ENCODE assay signal across 15 mouse cellular contexts in the genomic region with DNA sequence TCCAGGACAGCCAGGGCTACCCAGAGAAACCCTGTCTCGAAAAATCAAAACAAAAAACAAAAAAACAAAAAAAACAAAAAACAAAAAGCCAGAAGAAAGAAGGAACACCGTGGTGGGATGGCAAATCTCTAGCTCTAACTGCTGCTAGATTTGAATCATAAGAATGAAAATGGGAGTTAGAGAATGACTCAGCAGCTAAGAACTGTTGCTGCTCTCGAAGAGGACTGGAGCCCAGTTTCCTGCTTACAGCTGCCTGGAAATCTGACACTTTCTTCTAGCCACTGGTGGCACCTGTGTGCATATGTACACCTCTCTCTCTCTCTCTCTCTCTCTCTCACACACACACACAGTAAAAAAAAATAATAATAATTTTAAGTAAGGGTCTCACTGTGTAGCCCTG. TPM values are rescaled to one million over a fixed set of nuclear protein-coding genes. Genes with fewer than 3 reads are reported as not detected.
A peak's percentile ranks its signal among the peaks of the same experiment; 100 is the strongest.
DNase-seq lines count a peak whose midpoint lies in the region; ATAC-seq and TF ChIP-seq lines count a peak whose summit lies in the region.
"Had no signal": no experiment of that assay in that cellular context is flagged by ENCODE, and none has a peak within 500 bp of the region (broad histone marks: within the 10 kb centered on the region; RNA-seq: fewer than 3 reads in every experiment).

No protein-coding gene starts in this region.

- TF ChIP-seq EP300 in CH12.LX (IDR thresholded peaks at IDR 0.05; ENCODE audit: low read length), result peak; percentile 91

- H3K36me3 ChIP-seq in kidney, embryonic 15.5 days, result peaks cover 3% of the 10 kb centered on the region; the same call in 1 of the 2 replicates
- no peaks in the 10 kb centered on the region for H3K36me3 ChIP-seq in kidney, embryonic 16.5 days (ENCODE audit: insufficient read depth, low read length)
- H3K36me3 ChIP-seq in CH12.LX (replicated peaks in 1 of 2; ENCODE audit: control insufficient read depth in 1 of 2, insufficient read depth in 1 of 2, low read length in 1 of 2), result peaks cover 14 to 26% of the 10 kb centered on the region in 2 experiments
- no peaks in the 10 kb centered on the region for H3K36me3 ChIP-seq in liver, embryonic 16.5 days (ENCODE audit: control insufficient read depth, insufficient read depth)
- H3K36me3 ChIP-seq in kidney, adult 2 months (ENCODE audit: control insufficient read depth, insufficient read depth, low read length), result peaks cover 11% of the 10 kb centered on the region
- H3K36me3 ChIP-seq: neural tube, embryonic 15.5 days had no signal

- H3K4me1 ChIP-seq in kidney, embryonic 15.5 days, result no peaks in the 10 kb centered on the region
- 0 out of 2 replicates have a peak, but pooled peaks cover 3% of the 10 kb centered on the region for H3K4me1 ChIP-seq in kidney, embryonic 16.5 days (ENCODE audit: insufficient read depth, low read length)
- peaks cover 17 to 44% of the 10 kb centered on the region in 2 experiments for H3K4me1 ChIP-seq in CH12.LX (ENCODE audit: control insufficient read depth in 1 of 2, insufficient read depth in 2 of 2)
- peaks cover 51% of the 10 kb centered on the region for H3K4me1 ChIP-seq in liver, embryonic 16.5 days (ENCODE audit: control insufficient read depth, low read depth, low read length)
- H3K4me1 ChIP-seq in kidney, adult 2 months (ENCODE audit: control insufficient read depth, insufficient read depth, low read length), result no peaks in the 10 kb centered on the region
- H3K4me1 ChIP-seq: neural tube, embryonic 15.5 days had no signal

- no peaks in the 10 kb centered on the region for H3K79me2 ChIP-seq in CH12.LX (replicated peaks; ENCODE audit: control insufficient read depth, extremely low read depth, insufficient read depth, poor library complexity, severe bottlenecking)

- TF ChIP-seq RAD21 in CH12.LX (IDR thresholded peaks at IDR 0.05; ENCODE audit: low read depth, low read length), result no peak

- WGBS in kidney, embryonic 15.5 days, result 64% methylated on average over 3 of the region's 3 CpGs
- WGBS in kidney, embryonic 16.5 days, result 58% methylated on average over 3 of the region's 3 CpGs
- 21% methylated on average over 3 of the region's 3 CpGs for WGBS in liver, embryonic 16.5 days (ENCODE audit: insufficient replicate concordance)
- 66% methylated on average over 3 of the region's 3 CpGs for WGBS in kidney, adult 2 months

- TF ChIP-seq CTCF in CH12.LX (conservative IDR thresholded peaks at IDR 0.05 in 1 of 2, IDR thresholded peaks at IDR 0.05 in 1 of 2; ENCODE audit: low read depth in 2 of 2, low read length in 2 of 2), result no peak
- TF ChIP-seq CTCF in kidney, adult 2 months (conservative IDR thresholded peaks at IDR 0.05; ENCODE audit: insufficient read depth, insufficient read length, low read depth, low read length), result no peak

- H3K9me3 ChIP-seq in kidney, embryonic 15.5 days (replicated peaks), result no peaks in the 10 kb centered on the region
- no peaks in the 10 kb centered on the region for H3K9me3 ChIP-seq in kidney, embryonic 16.5 days (ENCODE audit: low read length)
- no peaks in the 10 kb centered on the region for H3K9me3 ChIP-seq in CH12.LX (replicated peaks; ENCODE audit: low read length)
- no peaks in the 10 kb centered on the region for H3K9me3 ChIP-seq in liver, embryonic 16.5 days (replicated peaks; ENCODE audit: control insufficient read depth, low read length)
- H3K9me3 ChIP-seq: G1E; neural tube, embryonic 15.5 days had no signal

- no peak for TF ChIP-seq POLR2A in CH12.LX (IDR thresholded peaks at IDR 0.05; ENCODE audit: low read depth, low read length)
- TF ChIP-seq POLR2A in kidney, adult 2 months (IDR thresholded peaks at IDR 0.05; ENCODE audit: low read depth, low read length), result no peak

- 0 out of 2 replicates have a peak overlapping the region, but pooled peaks have one; percentile 4 for H3K27ac ChIP-seq in kidney, embryonic 15.5 days
- no peak overlapping the region for H3K27ac ChIP-seq in kidney, embryonic 16.5 days (ENCODE audit: low read length)
- no peak overlapping the region for H3K27ac ChIP-seq in CH12.LX (ENCODE audit: insufficient read depth, low read depth)
- peak overlapping the region; percentile 87 for H3K27ac ChIP-seq in liver, embryonic 16.5 days (ENCODE audit: low read length)
- H3K27ac ChIP-seq in kidney, adult 2 months (ENCODE audit: insufficient read depth, low read depth, low read length), result no peak overlapping the region
- H3K27ac ChIP-seq: neural tube, embryonic 15.5 days; stomach, postnatal 0 days had no signal

- H3K9ac ChIP-seq in kidney, embryonic 15.5 days, result no peak overlapping the region
- H3K9ac ChIP-seq in kidney, embryonic 16.5 days (replicated peaks; ENCODE audit: low read length), result no peak overlapping the region
- H3K9ac ChIP-seq in CH12.LX (ENCODE audit: insufficient read depth, low read depth), result no peak overlapping the region
- H3K9ac ChIP-seq in liver, embryonic 16.5 days (ENCODE audit: low read depth, low read length), result peak overlapping the region; percentile 35; the same call in 1 of the 2 replicates
- H3K9ac ChIP-seq: neural tube, embryonic 15.5 days had no signal

- intact Hi-C loops in left cerebral cortex, postnatal 25 days (cut with DNase I), result no loop called here

- in situ Hi-C loops in CH12.LX (cut with MboI; ENCODE audit: low pct_ligation_motif_present, low pct_unique_long_range_greater_than_20kb, low sequenced_read_pairs), result no loop called here

- H3K4me2 ChIP-seq in kidney, embryonic 15.5 days, result no peak overlapping the region
- no peak overlapping the region for H3K4me2 ChIP-seq in kidney, embryonic 16.5 days (replicated peaks; ENCODE audit: low read depth, low read length)
- H3K4me2 ChIP-seq in CH12.LX (ENCODE audit: insufficient read depth, low read depth, poor library complexity, severe bottlenecking), result no peak overlapping the region
- peak overlapping the region; percentile 31 for H3K4me2 ChIP-seq in liver, embryonic 16.5 days (ENCODE audit: low read depth, low read length)
- H3K4me2 ChIP-seq: neural tube, embryonic 15.5 days had no signal

- no peaks in the 10 kb centered on the region for H3K27me3 ChIP-seq in kidney, embryonic 15.5 days
- no peaks in the 10 kb centered on the region for H3K27me3 ChIP-seq in kidney, embryonic 16.5 days (ENCODE audit: insufficient read depth, low read length)
- no peaks in the 10 kb centered on the region for H3K27me3 ChIP-seq in CH12.LX (replicated peaks)
- H3K27me3 ChIP-seq in liver, embryonic 16.5 days (ENCODE audit: control insufficient read depth, insufficient read depth, low read depth, low read length), result no peaks in the 10 kb centered on the region
- H3K27me3 ChIP-seq in kidney, adult 2 months (replicated peaks; ENCODE audit: control insufficient read depth, insufficient read depth, low read length), result no peaks in the 10 kb centered on the region
- H3K27me3 ChIP-seq: neural tube, embryonic 15.5 days had no signal

- no peak for ATAC-seq in kidney, embryonic 15.5 days (replicated peaks; ENCODE audit: low FRiP score)
- no peak; the same call in 1 of the 2 replicates for ATAC-seq in kidney, embryonic 16.5 days (ENCODE audit: low FRiP score, low TSS enrichment)
- 0 out of 2 replicates have a peak, but pooled peaks have one; percentile 24 for ATAC-seq in erythroblast, adult 5-6 weeks (replicated peaks; ENCODE audit: low FRiP score, poor library complexity, severe bottlenecking)
- ATAC-seq in liver, embryonic 16.5 days (ENCODE audit: low read depth), result no peak
- ATAC-seq: intestine, embryonic 16.5 days; midbrain, embryonic 16.5 days had no signal

- H3K4me3 ChIP-seq in kidney, embryonic 15.5 days (replicated peaks), result no peak overlapping the region
- H3K4me3 ChIP-seq in kidney, embryonic 16.5 days (ENCODE audit: low read length), result no peak overlapping the region
- H3K4me3 ChIP-seq in CH12.LX (replicated peaks in 1 of 3; ENCODE audit: low read depth in 2 of 3, low read length in 2 of 3, poor library complexity in 1 of 3), result no peak overlapping the region
- no peak overlapping the region for H3K4me3 ChIP-seq in liver, embryonic 16.5 days (ENCODE audit: low read depth, low read length)
- no peak overlapping the region for H3K4me3 ChIP-seq in kidney, adult 2 months (ENCODE audit: insufficient read depth, low read depth, low read length)
- H3K4me3 ChIP-seq: neural tube, embryonic 15.5 days had no signal

- dilution Hi-C loops in CH12.LX (cut with MboI; ENCODE audit: extremely low pct_ligation_motif_present, extremely low pct_unique_long_range_greater_than_20kb, low sequenced_read_pairs), result no loop called here

- DNase-seq in CH12.LX (ENCODE audit: extremely low read depth), result peak; percentile 68
- DNase-seq in spleen, adult 18-20 months, result no peak
- no peak for DNase-seq in left cerebral cortex, postnatal 25 days (ENCODE audit: low spot score in 2 of 2)
- no peak for DNase-seq in kidney, adult 2 months
- DNase-seq: embryo, embryonic 11 days; heart, postnatal 14 days had no signal

RNA-seq across cellular contexts. Expression of a gene that starts 14.6 kb away (rescaled TPM):
- 24.0 and 24.7 TPM in 2 replicates for polyA plus RNA-seq in kidney, embryonic 15.5 days (2015; fragmentation: Nextera tagmentation; extraction: Ambion mirVana)
- 28.6 and 29.2 TPM in 2 replicates for polyA plus RNA-seq in kidney, embryonic 16.5 days (2015; fragmentation: Nextera tagmentation; extraction: Ambion mirVana)
- total RNA-seq in CH12.LX (2012; rRNA removed) (9.1 and 9.8 TPM in 2 replicates), CH12.LX (2014; rRNA removed) (10.1 and 10.2 TPM in 2 replicates)
- 7.5 and 9.7 TPM in 2 replicates for polyA plus RNA-seq in CH12.LX (2012; ENCODE audit: insufficient read length, low read depth)
- 0.63 and 1.7 TPM in 2 replicates for total RNA-seq in erythroblast, adult 5-6 weeks (2015; ENCODE audit: low replicate concordance)
- 1.1 and 1.8 TPM in 2 replicates for total RNA-seq in erythroblast, adult 5-6 weeks (2017; ENCODE audit: low replicate concordance)
- 5.6 and 6.1 TPM in 2 replicates for polyA plus RNA-seq in liver, embryonic 16.5 days (2015; fragmentation: Nextera tagmentation; extraction: Ambion mirVana)
- total RNA-seq in left cerebral cortex, postnatal 25 days (2021), result 1 to 10 TPM; 3.6 TPM
- 77.1 and 78.6 TPM in 2 replicates for polyA plus RNA-seq in kidney, adult 2 months (2012; rRNA removed)

RNA-seq across cellular contexts. Expression of a gene that starts 14.8 kb away (rescaled TPM):
- polyA plus RNA-seq in kidney, embryonic 15.5 days (2015; fragmentation: Nextera tagmentation; extraction: Ambion mirVana), result 114 TPM in 2 replicates
- polyA plus RNA-seq in kidney, embryonic 16.5 days (2015; fragmentation: Nextera tagmentation; extraction: Ambion mirVana), result 136 and 150 TPM in 2 replicates
- 122 and 131 TPM in 2 replicates for total RNA-seq in CH12.LX (2012; rRNA removed)
- total RNA-seq in CH12.LX (2014; rRNA removed), result 175 and 188 TPM in 2 replicates
- polyA plus RNA-seq in CH12.LX (2012; ENCODE audit: insufficient read length, low read depth), result 110 and 125 TPM in 2 replicates
- total RNA-seq in erythroblast, adult 5-6 weeks (2015; ENCODE audit: low replicate concordance), result 49.9 and 65.9 TPM in 2 replicates
- 59.0 and 70.4 TPM in 2 replicates for total RNA-seq in erythroblast, adult 5-6 weeks (2017; ENCODE audit: low replicate concordance)
- polyA plus RNA-seq in liver, embryonic 16.5 days (2015; fragmentation: Nextera tagmentation; extraction: Ambion mirVana), result 58.2 and 60.6 TPM in 2 replicates
- 10 to 100 TPM; 16.2 to 16.8 TPM for total RNA-seq in left cerebral cortex, postnatal 25 days (2021)
- 66.0 and 80.0 TPM in 2 replicates for polyA plus RNA-seq in kidney, adult 2 months (2012; rRNA removed)

RNA-seq across cellular contexts. Expression of a gene that starts 24.2 kb away (rescaled TPM):
- 32.8 and 35.2 TPM in 2 replicates for polyA plus RNA-seq in kidney, embryonic 15.5 days (2015; fragmentation: Nextera tagmentation; extraction: Ambion mirVana)
- polyA plus RNA-seq in kidney, embryonic 16.5 days (2015; fragmentation: Nextera tagmentation; extraction: Ambion mirVana), result 24.0 and 26.0 TPM in 2 replicates
- total RNA-seq in CH12.LX (2012; rRNA removed) (17.6 and 29.3 TPM in 2 replicates), CH12.LX (2014; rRNA removed) (41.7 and 45.0 TPM in 2 replicates)
- 27.2 and 47.1 TPM in 2 replicates for polyA plus RNA-seq in CH12.LX (2012; ENCODE audit: insufficient read length, low read depth)
- total RNA-seq in erythroblast, adult 5-6 weeks (2015; ENCODE audit: low replicate concordance), result 10.2 and 10.9 TPM in 2 replicates
- 9.3 and 11.7 TPM in 2 replicates for total RNA-seq in erythroblast, adult 5-6 weeks (2017; ENCODE audit: low replicate concordance)
- 12.0 and 12.6 TPM in 2 replicates for polyA plus RNA-seq in liver, embryonic 16.5 days (2015; fragmentation: Nextera tagmentation; extraction: Ambion mirVana)
- 10 to 100 TPM; 11.1 to 11.6 TPM for total RNA-seq in left cerebral cortex, postnatal 25 days (2021)
- 5.9 and 6.3 TPM in 2 replicates for polyA plus RNA-seq in kidney, adult 2 months (2012; rRNA removed)

Comparison
In these comparisons a context has a peak if more than half of its experiments do, and no peak if none do; other contexts are left out.
1. H3K27ac ChIP-seq: peak in kidney, embryonic 15.5 days (single experiment) and liver, embryonic 16.5 days (single experiment); none in kidney, embryonic 16.5 days (single experiment), CH12.LX (single experiment) and kidney, adult 2 months (single experiment).